Mouse (Mus musculus): ENCODE measurements around the gene Slc11a1.

DNA sequence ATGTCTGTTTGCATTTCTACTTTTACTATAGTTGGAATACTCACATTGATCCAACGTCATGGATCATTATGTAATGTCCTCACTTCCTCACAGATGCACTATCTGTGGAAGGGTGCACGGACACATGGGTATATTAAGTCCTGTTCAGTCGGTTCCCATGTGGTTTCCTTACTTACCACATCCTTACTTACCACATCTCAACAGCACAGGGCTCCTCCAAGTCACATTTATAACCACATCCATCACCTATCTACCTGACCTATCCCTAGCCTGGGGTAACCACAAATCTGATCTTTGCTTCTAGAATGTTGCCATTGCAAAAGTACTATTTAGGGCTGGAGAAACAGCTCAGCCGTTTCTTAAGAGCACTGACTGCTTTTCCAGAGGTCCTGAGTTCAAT lies 1.6 kb upstream of the Slc11a1 start:
- TF ChIP-seq CTCF (IDR thresholded peaks at IDR 0.05; ENCODE audit: low read depth) (no peak), EP300 (IDR thresholded peaks at IDR 0.05; ENCODE audit: low read depth) (no peak)
